Mouse (Mus musculus): ENCODE results near the gene 4933405L10Rik. TPM values are rescaled to one million over a fixed set of nuclear protein-coding genes. Genes with fewer than 3 reads are reported as not detected.

4933405L10Rik gene
- total RNA-seq, 4 experiments from 2014 or later: not detected

GRCm38 (mm10) chr8:105754688-105755087 is 47.2 kb downstream of the 4933405L10Rik start:
- DNase-seq (ENCODE audit: low spot score): no peak

- no peak for DNase-seq (ENCODE audit: low spot score)
These were observed 50.4 kb downstream of the 4933405L10Rik start for GRCm38 (mm10) chr8:105757796-105758276.

GRCm38 (mm10) chr8:105758277-105759108 is 51.0 kb downstream of the 4933405L10Rik start, which contains the start of gene Gfod2:
Gfod2 (minus strand) TSS chr8:105758664.
- DNase-seq (ENCODE audit: low spot score): peak; percentile 98

Other genes starting within 250 kb of the 4933405L10Rik start
- gene Tppp3, start 236.1 kb upstream of the 4933405L10Rik start, total RNA-seq (2022): 10 to 100 TPM; 25.8 to 42.5 (median 34.9) TPM
- 10 to 100 TPM; 13.0 to 15.3 (median 13.5) TPM for gene Zdhhc1, start 210.8 kb upstream of the 4933405L10Rik start, total RNA-seq (2022)
- under 1 TPM in 1 of 4 experiments, not detected in 3; 0.22 TPM for gene Hsd11b2, start 188.9 kb upstream of the 4933405L10Rik start, total RNA-seq (2022)
- 10 to 100 TPM; 41.6 to 53.8 (median 51.7) TPM for gene Atp6v0d1, start 141.6 kb upstream of the 4933405L10Rik start, total RNA-seq (2022)
- 10 to 100 TPM; 45.5 to 50.0 (median 47.4) TPM for gene Ripor1, start 102.4 kb upstream of the 4933405L10Rik start, total RNA-seq (2022)
- 10 to 100 TPM; 37.4 to 46.3 (median 40.7) TPM for gene Ctcf, start 71.1 kb upstream of the 4933405L10Rik start, total RNA-seq (2022)
- not detected for gene Agrp, start 70.3 kb upstream of the 4933405L10Rik start, total RNA-seq (2022)
- gene Carmil2, start 21.4 kb upstream of the 4933405L10Rik start, total RNA-seq (2022): under 1 TPM; 0.13 to 0.22 (median 0.14) TPM
- 10 to 100 TPM; 10.2 to 11.5 (median 10.5) TPM for gene Acd, start 6.6 kb upstream of the 4933405L10Rik start, total RNA-seq (2022)
- 1 to 10 TPM; 5.9 to 8.1 (median 7.0) TPM for gene Pard6a, start 6.5 kb upstream of the 4933405L10Rik start, total RNA-seq (2022)
- gene Enkd1, start 555 bp downstream of the 4933405L10Rik start, total RNA-seq (2022): 1 to 10 TPM; 1.2 to 2.7 (median 2.3) TPM
- 1 to 10 TPM; 2.8 to 3.9 (median 3.5) TPM for gene Gfod2, start 51.0 kb downstream of the 4933405L10Rik start, total RNA-seq (2022)
- 10 to 100 TPM; 17.4 to 20.0 (median 18.7) TPM for gene Ranbp10, start 119.7 kb downstream of the 4933405L10Rik start, total RNA-seq (2022)
- not detected for gene Tsnaxip1, start 120.1 kb downstream of the 4933405L10Rik start, total RNA-seq (2022)
- 1 to 10 TPM; 2.0 to 2.6 (median 2.5) TPM for gene Cenpt, start 145.6 kb downstream of the 4933405L10Rik start, total RNA-seq (2022)
- gene Thap11, start 147.5 kb downstream of the 4933405L10Rik start, total RNA-seq (2022): 10 to 100 TPM; 26.4 to 30.7 (median 28.0) TPM
- 10 to 100 TPM; 16.4 to 44.3 (median 30.6) TPM for gene Nutf2, start 152.9 kb downstream of the 4933405L10Rik start, total RNA-seq (2022)
- gene Edc4, start 173.2 kb downstream of the 4933405L10Rik start, total RNA-seq (2022): 10 to 100 TPM; 23.6 to 25.6 (median 24.2) TPM
- 1 to 10 TPM in 1 of 4 experiments, under 1 TPM in 3; 0.49 to 1.1 (median 0.85) TPM for gene Nrn1l, start 185.9 kb downstream of the 4933405L10Rik start, total RNA-seq (2022)
- gene Pskh1, start 192.8 kb downstream of the 4933405L10Rik start, total RNA-seq (2022): 10 to 100 TPM; 15.6 to 19.2 (median 18.1) TPM
- gene Ctrl, start 226.2 kb downstream of the 4933405L10Rik start, total RNA-seq (2022): under 1 TPM in 1 of 4 experiments, not detected in 3; 0.44 TPM
- gene Psmb10, start 230.8 kb downstream of the 4933405L10Rik start, total RNA-seq (2022): 10 to 100 TPM; 54.6 to 72.9 (median 62.2) TPM
- 1 to 10 TPM in 1 of 4 experiments, under 1 TPM in 3; 0.34 to 1.7 (median 0.57) TPM for gene Lcat, start 235.7 kb downstream of the 4933405L10Rik start, total RNA-seq (2022)